Mouse (Mus musculus): ENCODE results near the gene 1700020L24Rik. TPM values are rescaled to one million over a fixed set of nuclear protein-coding genes. Genes with fewer than 3 reads are reported as not detected.

1700020L24Rik gene
- total and polyA plus RNA-seq, 3 experiments: 0.60 TPM; not detected in 2

DNA sequence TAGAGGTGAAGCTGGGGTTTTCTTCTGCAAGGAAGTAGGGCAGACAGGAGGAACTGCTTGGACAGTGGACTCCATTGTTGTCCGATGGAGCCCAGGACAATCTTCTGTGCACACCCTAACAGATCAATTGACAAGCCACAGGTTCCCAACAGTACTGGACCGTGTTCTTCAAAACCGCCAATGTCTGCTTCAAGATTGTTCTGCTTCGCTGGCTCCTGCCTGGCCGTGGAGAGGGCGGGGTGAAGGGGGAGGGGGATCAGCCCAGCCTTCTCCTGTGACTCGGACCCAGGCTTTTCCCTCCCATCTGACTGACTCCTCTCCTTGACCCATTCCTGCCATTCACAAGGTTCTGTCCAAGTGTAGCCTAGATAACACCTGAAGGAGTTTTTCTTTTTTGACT, 19.8 kb downstream of the 1700020L24Rik start:
- H3K4me3 ChIP-seq (ENCODE audit: control insufficient read depth in 1 of 2, insufficient read depth in 1 of 2, low read depth in 2 of 2, low read length in 2 of 2): no peak overlapping the region
- no peaks in the 10 kb centered on the region for H3K79me2 ChIP-seq (ENCODE audit: control insufficient read depth, insufficient read depth, low read length, poor library complexity)
- H3K27me3 ChIP-seq (ENCODE audit: control insufficient read depth in 1 of 2, insufficient read depth in 2 of 2, low read length in 2 of 2): peaks cover 14 to 23% of the 10 kb centered on the region in 2 experiments
- H3K4me1 ChIP-seq (ENCODE audit: control insufficient read depth in 1 of 2, insufficient read depth in 2 of 2, low read length in 2 of 2): peaks cover 0 to 7% of the 10 kb centered on the region in 2 experiments; a peak in 1 of 4 replicates
- no peak overlapping the region for H3K9ac ChIP-seq (ENCODE audit: control insufficient read depth, low read depth, low read length, poor library complexity, severe bottlenecking)
- no peak for DNase-seq (ENCODE audit: low read depth, low spot score)
- no peak overlapping the region for H3K27ac ChIP-seq (ENCODE audit: control insufficient read depth, low read depth, low read length)
- H3K36me3 ChIP-seq (ENCODE audit: control insufficient read depth in 1 of 2, insufficient read depth in 2 of 2, low read length in 2 of 2): no peaks in the 10 kb centered on the region
- no peaks in the 10 kb centered on the region for H3K9me3 ChIP-seq (replicated peaks; ENCODE audit: insufficient read depth, low read length)
- no peak for TF ChIP-seq USF2 (IDR thresholded peaks at IDR 0.05; ENCODE audit: borderline replicate concordance in 1 of 2, insufficient read depth in 1 of 2, low read depth in 1 of 2, low read length in 2 of 2)

DNA sequence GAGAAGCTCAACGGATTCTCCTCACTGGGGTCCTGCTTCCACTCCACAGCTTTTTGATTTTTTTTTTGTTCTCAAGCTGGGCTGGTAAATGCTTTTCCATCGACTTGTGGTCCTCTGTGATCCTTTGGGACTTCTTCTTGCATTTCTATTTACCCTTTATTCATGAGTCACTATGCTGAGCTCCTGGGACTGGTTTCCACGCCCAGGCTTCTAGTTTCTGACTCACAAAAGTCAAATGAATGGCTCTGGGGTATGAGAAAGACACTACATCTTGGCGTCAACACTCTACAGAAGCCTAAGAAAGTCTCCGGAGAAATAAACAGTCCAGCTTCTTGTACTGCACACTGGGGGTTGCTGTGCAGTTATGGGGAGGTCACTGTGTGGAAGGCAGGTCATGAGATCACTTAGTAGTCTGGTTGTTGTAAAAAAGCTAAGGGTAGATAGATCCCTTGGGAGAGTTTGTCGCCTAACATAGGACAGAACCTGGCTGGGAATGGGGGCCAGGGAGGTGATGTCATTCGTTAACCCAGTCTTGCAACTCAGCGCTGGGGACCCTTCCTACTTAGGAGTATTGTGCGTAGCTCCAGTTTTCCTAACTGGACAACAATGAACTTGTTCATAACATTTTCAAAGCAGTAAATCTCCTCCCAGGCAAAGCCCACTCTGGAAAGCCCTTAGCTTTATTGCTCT, 20.6 kb downstream of the 1700020L24Rik start:
- no peak overlapping the region for H3K4me3 ChIP-seq (ENCODE audit: control insufficient read depth in 1 of 2, insufficient read depth in 1 of 2, low read depth in 2 of 2, low read length in 2 of 2)
- H3K9me3 ChIP-seq (replicated peaks; ENCODE audit: insufficient read depth, low read length): no peaks in the 10 kb centered on the region
- no peak overlapping the region for H3K27ac ChIP-seq (ENCODE audit: control insufficient read depth, low read depth, low read length)
- DNase-seq (ENCODE audit: low read depth, low spot score): no peak
- TF ChIP-seq CHD2 (IDR thresholded peaks at IDR 0.05; ENCODE audit: low read length) (no peak), NRF1 (IDR thresholded peaks at IDR 0.05; ENCODE audit: insufficient read depth, low read depth, low read length, poor library complexity, severe bottlenecking) (no peak), ZC3H11A (IDR thresholded peaks at IDR 0.05; ENCODE audit: low read depth, low read length) (no peak), USF1 (IDR thresholded peaks at IDR 0.05; ENCODE audit: low read depth, low read length) (no peak), SMC3 (IDR thresholded peaks at IDR 0.05; ENCODE audit: low read depth, low read length) (no peak)
- no peaks in the 10 kb centered on the region for H3K79me2 ChIP-seq (ENCODE audit: control insufficient read depth, insufficient read depth, low read length, poor library complexity)
- peaks cover 14 to 21% of the 10 kb centered on the region in 2 experiments for H3K27me3 ChIP-seq (ENCODE audit: control insufficient read depth in 1 of 2, insufficient read depth in 2 of 2, low read length in 2 of 2)
- H3K4me1 ChIP-seq (ENCODE audit: control insufficient read depth in 1 of 2, insufficient read depth in 2 of 2, low read length in 2 of 2): peaks cover 0 to 7% of the 10 kb centered on the region in 2 experiments; a peak in 1 of 4 replicates
- no peaks in the 10 kb centered on the region for H3K36me3 ChIP-seq (ENCODE audit: control insufficient read depth in 1 of 2, insufficient read depth in 2 of 2, low read length in 2 of 2)
- no peak overlapping the region for H3K9ac ChIP-seq (ENCODE audit: control insufficient read depth, low read depth, low read length, poor library complexity, severe bottlenecking)

DNA sequence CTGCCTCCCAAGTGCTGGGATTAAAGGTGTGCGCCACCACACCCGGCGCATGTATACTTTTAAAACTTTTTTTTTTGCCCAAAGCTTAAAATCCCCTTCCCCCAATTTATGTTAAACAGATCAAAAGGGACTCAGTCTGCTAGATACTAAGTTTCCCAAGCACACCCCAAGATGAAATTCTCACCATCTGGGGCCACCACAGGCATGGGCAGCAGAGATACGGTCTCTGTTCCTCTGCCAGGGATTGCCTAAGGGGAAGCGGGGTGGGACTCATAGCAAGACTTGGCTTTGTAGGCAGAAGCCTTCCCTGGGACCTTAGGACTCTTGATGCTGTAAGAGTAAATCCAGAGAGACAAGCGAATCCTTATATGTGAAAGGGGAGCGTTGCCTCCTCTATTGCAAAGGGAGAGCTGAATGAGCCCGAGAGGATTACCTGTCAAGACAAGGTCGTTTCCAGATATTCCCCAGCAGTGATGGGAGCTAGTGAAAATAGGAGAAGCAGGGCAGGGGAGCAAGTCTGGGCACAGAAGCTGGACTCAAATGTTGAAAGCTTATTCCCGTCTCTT, 24.1 kb downstream of the 1700020L24Rik start:
- TF ChIP-seq EP300 (IDR thresholded peaks at IDR 0.05; ENCODE audit: low read depth in 1 of 2, low read length in 2 of 2) (0 out of 4 replicates have a peak, but pooled peaks of 1 of the 2 experiments have one; percentile 13), TAL1 (IDR thresholded peaks at IDR 0.05; ENCODE audit: low read length) (peak; percentile 39; the same call in 1 of the 2 replicates), TCF12 (IDR thresholded peaks at IDR 0.05; ENCODE audit: low read depth, low read length) (peak; percentile 31; the same call in 1 of the 2 replicates), MAZ (IDR thresholded peaks at IDR 0.05; ENCODE audit: low read depth, low read length) (no peak)
- Histone ChIP-seq H3K27me3 (ENCODE audit: control insufficient read depth in 1 of 2, insufficient read depth in 2 of 2, low read length in 2 of 2) (peaks cover 10 to 13% of the 10 kb centered on the region in 2 experiments), H3K79me2 (ENCODE audit: control insufficient read depth, insufficient read depth, low read length, poor library complexity) (no peaks in the 10 kb centered on the region), H3K36me3 (ENCODE audit: control insufficient read depth in 1 of 2, insufficient read depth in 2 of 2, low read length in 2 of 2) (no peaks in the 10 kb centered on the region), H3K4me3 (ENCODE audit: control insufficient read depth in 1 of 2, insufficient read depth in 1 of 2, low read depth in 2 of 2, low read length in 2 of 2) (no peak overlapping the region), H3K27ac (ENCODE audit: control insufficient read depth, low read depth, low read length) (no peak overlapping the region), H3K9ac (ENCODE audit: control insufficient read depth, low read depth, low read length, poor library complexity, severe bottlenecking) (no peak overlapping the region), H3K4me1 (ENCODE audit: control insufficient read depth in 1 of 2, insufficient read depth in 2 of 2, low read length in 2 of 2) (peaks cover 0 to 7% of the 10 kb centered on the region in 2 experiments; a peak in 1 of 4 replicates), H3K9me3 (replicated peaks; ENCODE audit: insufficient read depth, low read length) (no peaks in the 10 kb centered on the region)
- DNase-seq (ENCODE audit: low read depth, low spot score): no peak
